Mouse (Mus musculus) bone marrow macrophage, adult 2 months (primary cell): Measurements from ENCODE around the gene Gm17019.
"Not testable (repeated sequence)": the region's sequence is repeated elsewhere in the genome, so short reads cannot be mapped to it uniquely, and the experiment has no call there.

Experiments used
- CTCF ChIP-seq: IDR thresholded peaks from 2 replicates; pipeline ENCODE4 v1.5.1; 2012; ENCODE audit warnings: low read depth, mild to moderate bottlenecking, low read length, moderate library complexity
- POLR2A ChIP-seq: IDR thresholded peaks from 2 replicates; pipeline ENCODE4 v1.6.1; 2012; ENCODE audit warnings: mild to moderate bottlenecking, low read depth, low read length, borderline replicate concordance

- not testable (repeated sequence) for TF ChIP-seq CTCF, POLR2A
Measured at GRCm38 (mm10) chr5:15044830-15045767, 12.3 kb upstream of the Gm17019 start.
